Mouse (Mus musculus) embryonic facial prominence, embryonic 13.5 days (tissue): ENCODE results near the gene Primpol. TPM values are rescaled to one million over a fixed set of nuclear protein-coding genes. Genes with fewer than 3 reads are reported as not detected.

Experiments
- ATAC-seq: fragments of 200-750 bp; cut with Nextera tagmentation; 2 replicates; pipeline ENCODE4 v1.8.0; 2017; ENCODE audit warnings: low read depth; ENCODE audit not compliant: insufficient number of reproducible peaks, insufficient read depth, low FRiP score, low TSS enrichment
- H3K27ac ChIP-seq: fragments of 300-500 bp; sonication (generic); 2 replicates; pipeline ENCODE4 v1.5.1; 2015; ENCODE audit warnings: moderate library complexity, mild to moderate bottlenecking, inconsistent platforms
- H3K27me3 ChIP-seq: fragments of 300-500 bp; sonication (generic); 2 replicates; pipeline ENCODE4 v1.6.1; 2015; ENCODE audit warnings: mild to moderate bottlenecking, inconsistent platforms
- H3K36me3 ChIP-seq: fragments of 300-500 bp; sonication (generic); 2 replicates; pipeline ENCODE4 v1.6.1; 2015; ENCODE audit warnings: mild to moderate bottlenecking, inconsistent platforms
- H3K4me1 ChIP-seq: fragments of 300-500 bp; sonication (generic); 2 replicates; pipeline ENCODE4 v1.6.1; 2015; ENCODE audit warnings: inconsistent platforms
- H3K4me2 ChIP-seq: fragments of 300-500 bp; sonication (generic); 2 replicates; pipeline ENCODE4 v1.6.1; 2015; ENCODE audit warnings: moderate library complexity, mild to moderate bottlenecking, inconsistent platforms
- H3K4me3 ChIP-seq: fragments of 300-500 bp; sonication (generic); 2 replicates; pipeline ENCODE4 v1.5.1; 2015; ENCODE audit warnings: mild to moderate bottlenecking, inconsistent platforms
- H3K9ac ChIP-seq: fragments of 300-500 bp; sonication (generic); 2 replicates; pipeline ENCODE4 v1.6.1; 2015; ENCODE audit warnings: mild to moderate bottlenecking, inconsistent platforms
- H3K9me3 ChIP-seq: fragments of 300-500 bp; sonication (generic); 2 replicates; pipeline ENCODE4 v1.6.1; 2016; ENCODE audit warnings: inconsistent platforms
- WGBS: fragments of 180-500 bp; shearing (Covaris S2); methylation state at CpG from one replicate; pipeline ENCODE4 v1.1.7; 2015; ENCODE audit warnings: mixed read lengths; 5-methylcytosine and 5-hydroxymethylcytosine counted together
- polyA plus RNA-seq: library from polyadenylated mRNA; unstranded; fragments of >200 nt; fragmentation: Nextera tagmentation; extraction: Ambion mirVana; gene quantifications from 2 replicates; pipeline ENCODE4 v1.2.1, GENCODE M21; 2015

The Primpol gene
- polyA plus RNA-seq, 1 experiment from 2014 or later: 15.7 TPM

- H3K27ac ChIP-seq: 0 out of 2 replicates have a peak overlapping the region, but pooled peaks have one; percentile 7
- H3K4me1 ChIP-seq: peaks cover 6% of the 10 kb centered on the region; the same call in 1 of the 2 replicates
- no peaks in the 10 kb centered on the region for H3K9me3 ChIP-seq
- 47% methylated on average over 10 of the region's 10 CpGs for WGBS
- no peak for ATAC-seq
- H3K36me3 ChIP-seq: peaks cover 20% of the 10 kb centered on the region
- no peak overlapping the region for H3K4me3 ChIP-seq
- no peak overlapping the region for H3K9ac ChIP-seq
- H3K4me2 ChIP-seq: no peak overlapping the region
- H3K27me3 ChIP-seq: no peaks in the 10 kb centered on the region
These were observed 15.9 kb downstream of the Primpol start for GRCm38 (mm10) chr8:46600959-46601707.

- Histone ChIP-seq H3K9me3 (no peaks in the 10 kb centered on the region), H3K4me2 (no peak overlapping the region), H3K27me3 (no peaks in the 10 kb centered on the region), H3K4me1 (peaks cover 6% of the 10 kb centered on the region; the same call in 1 of the 2 replicates), H3K4me3 (no peak overlapping the region), H3K9ac (no peak overlapping the region), H3K36me3 (peaks cover 15% of the 10 kb centered on the region), H3K27ac (no peak overlapping the region)
- WGBS: 92% methylated on average over 7 of the region's 7 CpGs
- ATAC-seq: no peak
These were observed 17.6 kb downstream of the Primpol start for GRCm38 (mm10) chr8:46599314-46599904.

GRCm38 (mm10) chr8:46598753-46599152 is 18.3 kb downstream of the Primpol start:
- Histone ChIP-seq H3K9me3 (no peaks in the 10 kb centered on the region), H3K9ac (no peak overlapping the region), H3K27ac (no peak overlapping the region), H3K4me1 (peaks cover 6% of the 10 kb centered on the region; the same call in 1 of the 2 replicates), H3K36me3 (peaks cover 15% of the 10 kb centered on the region), H3K4me2 (no peak overlapping the region), H3K4me3 (no peak overlapping the region), H3K27me3 (no peaks in the 10 kb centered on the region)
- ATAC-seq: no peak
- 90% methylated on average over 5 of the region's 5 CpGs for WGBS

DNA sequence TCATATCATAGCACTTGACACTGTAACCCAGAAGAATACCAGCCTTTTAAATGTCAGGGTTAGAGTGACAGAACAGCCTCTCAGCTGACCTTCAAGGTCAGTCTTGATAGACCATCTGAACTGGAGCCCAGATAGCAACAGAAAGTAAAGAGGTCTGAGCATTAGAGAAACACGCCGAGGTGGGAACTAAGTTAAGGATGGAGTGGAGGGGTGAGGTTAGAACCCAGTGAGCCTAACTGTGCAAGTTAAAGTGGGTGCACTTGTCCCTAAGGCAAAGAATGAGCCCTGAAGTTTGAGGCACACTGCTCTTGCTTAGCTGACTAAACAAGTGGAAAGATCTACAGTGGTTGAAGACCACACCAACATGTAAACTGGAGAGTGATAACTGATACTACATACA is 18.9 kb downstream of the Primpol start:
- WGBS: 86% methylated on average over 2 of the region's 2 CpGs
- H3K9me3 ChIP-seq: no peaks in the 10 kb centered on the region
- H3K4me3 ChIP-seq: no peak overlapping the region
- H3K4me1 ChIP-seq: peaks cover 4% of the 10 kb centered on the region; the same call in 1 of the 2 replicates
- no peak overlapping the region for H3K27ac ChIP-seq
- H3K9ac ChIP-seq: no peak overlapping the region
- H3K4me2 ChIP-seq: no peak overlapping the region
- no peaks in the 10 kb centered on the region for H3K27me3 ChIP-seq
- ATAC-seq: no peak
- H3K36me3 ChIP-seq: peaks cover 15% of the 10 kb centered on the region

DNA sequence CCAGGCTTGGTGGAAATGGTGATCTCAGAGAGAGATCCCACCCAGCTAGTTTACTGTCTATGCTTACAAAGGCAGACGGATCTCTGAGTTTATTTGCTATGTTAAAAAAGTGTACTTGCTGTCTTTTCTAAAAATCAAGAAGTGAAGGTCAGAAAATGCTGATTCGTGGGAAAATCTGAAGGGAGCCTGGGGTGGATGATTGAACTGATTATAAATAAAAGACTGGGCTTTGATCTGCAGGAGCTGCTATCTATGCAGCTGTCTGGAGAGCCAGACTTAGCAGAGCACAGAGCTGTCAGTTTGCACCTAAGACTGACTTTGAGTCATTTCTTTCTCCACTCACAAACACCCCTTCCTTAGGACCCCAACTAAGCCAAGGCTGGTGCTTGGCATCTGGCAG is 19.6 kb downstream of the Primpol start:
- WGBS: 72% methylated on average over 2 of the region's 2 CpGs
- Histone ChIP-seq H3K4me3 (no peak overlapping the region), H3K27me3 (no peaks in the 10 kb centered on the region), H3K36me3 (peaks cover 15% of the 10 kb centered on the region), H3K9ac (no peak overlapping the region), H3K27ac (no peak overlapping the region), H3K9me3 (no peaks in the 10 kb centered on the region), H3K4me1 (peaks cover 4% of the 10 kb centered on the region; the same call in 1 of the 2 replicates), H3K4me2 (no peak overlapping the region)
- ATAC-seq: no peak

DNA sequence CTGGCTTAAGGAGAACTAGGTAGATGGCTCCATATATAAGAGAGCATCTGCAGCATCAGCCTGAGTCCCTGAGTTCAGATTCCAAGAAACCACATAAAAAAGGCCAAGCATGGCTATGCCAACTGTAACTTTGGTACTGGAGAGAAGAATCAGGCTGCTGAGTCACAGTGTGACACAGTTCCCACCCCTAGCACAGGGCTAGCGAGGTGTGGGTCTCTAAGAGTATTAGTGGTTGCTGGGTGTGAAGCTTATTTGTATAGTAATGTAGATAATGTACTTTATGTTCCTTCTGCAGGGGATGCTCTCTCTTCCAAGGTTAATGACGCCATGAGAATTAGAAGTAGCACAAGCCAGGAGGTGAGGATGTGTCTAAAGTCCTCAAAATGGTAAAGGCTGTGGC is 20.5 kb downstream of the Primpol start:
- 87% methylated on average over 2 of the region's 2 CpGs for WGBS
- H3K9ac ChIP-seq: no peak overlapping the region
- H3K4me3 ChIP-seq: no peak overlapping the region
- no peak for ATAC-seq
- no peaks in the 10 kb centered on the region for H3K27me3 ChIP-seq
- no peak overlapping the region for H3K4me2 ChIP-seq
- no peaks in the 10 kb centered on the region for H3K9me3 ChIP-seq
- peaks cover 15% of the 10 kb centered on the region for H3K36me3 ChIP-seq
- H3K4me1 ChIP-seq: peaks cover 4% of the 10 kb centered on the region; the same call in 1 of the 2 replicates
- H3K27ac ChIP-seq: no peak overlapping the region

DNA sequence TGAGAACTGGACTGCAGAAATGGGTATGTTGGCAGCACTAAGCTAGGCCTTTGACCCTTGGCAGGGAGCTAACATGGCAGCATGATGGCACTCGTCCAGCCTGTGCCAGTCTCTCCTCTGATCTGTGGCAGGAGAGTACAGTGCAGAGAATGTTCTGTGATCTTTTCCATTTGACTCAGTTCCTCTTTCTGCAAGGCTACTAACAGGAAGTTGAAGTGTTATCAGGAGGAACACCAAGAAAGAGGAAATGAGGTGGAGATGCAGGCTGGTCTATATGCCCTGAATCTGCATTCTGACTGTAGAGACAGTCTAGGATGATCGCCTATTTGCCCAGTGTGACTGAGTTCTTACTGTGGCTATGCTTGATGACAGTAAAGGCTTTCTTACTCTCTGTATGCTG is 21.4 kb downstream of the Primpol start:
- Histone ChIP-seq H3K36me3 (peaks cover 15% of the 10 kb centered on the region), H3K4me1 (no peaks in the 10 kb centered on the region), H3K27ac (no peak overlapping the region), H3K9me3 (no peaks in the 10 kb centered on the region), H3K4me3 (no peak overlapping the region), H3K9ac (no peak overlapping the region), H3K4me2 (no peak overlapping the region), H3K27me3 (no peaks in the 10 kb centered on the region)
- ATAC-seq: no peak
- 91% methylated on average over 2 of the region's 2 CpGs for WGBS

DNA sequence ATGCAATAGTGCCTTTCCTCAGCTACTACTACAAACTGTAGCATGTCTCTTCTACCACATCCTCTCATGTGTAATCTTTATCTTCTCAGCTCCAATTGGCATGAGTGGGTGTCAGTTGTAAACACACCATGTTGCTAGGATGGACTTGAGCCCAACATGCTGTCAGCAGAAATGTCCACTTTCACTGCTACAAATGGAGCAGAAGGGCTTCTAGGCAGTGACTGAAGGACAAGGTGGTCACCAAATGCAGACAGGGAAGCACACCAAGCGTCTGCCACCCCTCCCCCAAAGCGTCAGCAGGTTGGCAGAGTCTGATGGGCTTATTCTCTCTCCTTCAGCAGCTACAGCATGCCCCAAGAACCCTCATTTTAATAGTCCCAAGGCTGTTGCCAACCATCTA is 23.2 kb downstream of the Primpol start:
- no peak for ATAC-seq
- H3K9me3 ChIP-seq: no peaks in the 10 kb centered on the region
- H3K27me3 ChIP-seq: no peaks in the 10 kb centered on the region
- no peak overlapping the region for H3K4me2 ChIP-seq
- H3K36me3 ChIP-seq: peaks cover 10% of the 10 kb centered on the region; the same call in 1 of the 2 replicates
- 72% methylated on average over 2 of the region's 2 CpGs for WGBS
- H3K4me1 ChIP-seq: no peaks in the 10 kb centered on the region
- no peak overlapping the region for H3K4me3 ChIP-seq
- H3K9ac ChIP-seq: no peak overlapping the region
- no peak overlapping the region for H3K27ac ChIP-seq

DNA sequence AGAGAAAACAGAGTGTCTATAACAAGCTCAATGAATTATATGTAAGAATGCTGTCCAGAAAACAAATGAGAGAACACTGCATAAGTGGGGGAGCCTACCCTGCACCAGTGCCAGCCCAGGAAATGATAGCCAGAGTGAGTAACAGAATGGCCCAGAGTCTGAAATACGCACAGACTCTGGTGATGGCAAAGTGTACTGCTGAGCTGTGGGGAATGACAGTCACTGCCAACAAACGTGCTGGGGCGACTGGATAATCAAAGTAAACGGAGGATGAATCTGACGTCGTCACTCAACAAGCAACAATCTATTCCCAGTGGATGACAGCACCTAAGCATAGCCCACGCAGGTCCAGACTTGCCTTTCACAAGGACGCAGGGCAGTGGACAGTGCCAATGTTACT is 23.9 kb downstream of the Primpol start:
- no peak overlapping the region for H3K4me2 ChIP-seq
- no peaks in the 10 kb centered on the region for H3K4me1 ChIP-seq
- H3K36me3 ChIP-seq: peaks cover 10% of the 10 kb centered on the region; the same call in 1 of the 2 replicates
- no peak overlapping the region for H3K9ac ChIP-seq
- no peak overlapping the region for H3K4me3 ChIP-seq
- 82% methylated on average over 8 of the region's 8 CpGs for WGBS
- ATAC-seq: no peak
- H3K27me3 ChIP-seq: no peaks in the 10 kb centered on the region
- no peaks in the 10 kb centered on the region for H3K9me3 ChIP-seq
- no peak overlapping the region for H3K27ac ChIP-seq

DNA sequence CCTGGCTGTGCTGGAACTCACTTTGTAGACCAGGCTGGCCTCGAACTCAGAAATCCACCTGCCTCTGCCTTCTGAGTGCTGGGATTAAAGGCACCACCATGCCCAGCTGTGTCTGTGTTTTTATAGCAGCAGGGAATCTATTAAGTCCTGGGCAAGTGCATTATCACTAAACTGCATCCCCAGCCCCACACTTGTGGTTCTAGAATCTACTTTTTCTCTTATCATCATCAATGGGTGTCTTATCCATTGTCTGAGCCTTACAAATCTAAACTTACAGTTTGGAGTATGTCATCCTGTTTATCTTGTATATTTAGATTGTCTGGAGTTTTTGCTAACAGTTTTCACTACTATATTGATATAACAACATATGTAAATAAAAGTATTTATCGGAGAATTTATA is 28.3 kb downstream of the Primpol start:
- Histone ChIP-seq H3K36me3 (no peaks in the 10 kb centered on the region), H3K27ac (no peak overlapping the region), H3K4me3 (no peak overlapping the region), H3K27me3 (no peaks in the 10 kb centered on the region), H3K4me2 (no peak overlapping the region), H3K4me1 (no peaks in the 10 kb centered on the region), H3K9ac (no peak overlapping the region), H3K9me3 (no peaks in the 10 kb centered on the region)
- ATAC-seq: no peak
- WGBS: 87% methylated on average over 2 of the region's 2 CpGs

DNA sequence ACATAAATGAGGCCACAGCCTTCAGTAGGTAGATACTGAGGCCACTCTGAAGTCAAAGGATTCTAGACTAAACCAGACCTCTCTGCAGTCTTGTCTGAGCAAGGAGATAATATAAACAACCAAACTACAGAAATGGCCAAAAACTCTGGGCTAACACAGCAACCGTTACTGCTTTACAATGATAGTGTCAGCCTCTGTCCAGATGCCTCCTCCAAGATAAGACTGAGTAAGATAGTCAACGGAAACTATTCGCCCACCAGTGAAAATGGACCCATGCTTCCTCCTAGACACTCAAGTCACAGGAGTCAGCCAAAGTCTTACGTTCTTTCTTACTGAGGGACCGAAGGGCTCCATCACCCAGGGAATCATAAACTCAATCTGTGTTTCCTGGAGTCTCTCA is 29.1 kb downstream of the Primpol start:
- Histone ChIP-seq H3K27ac (no peak overlapping the region), H3K9me3 (no peaks in the 10 kb centered on the region), H3K4me2 (no peak overlapping the region), H3K4me1 (no peaks in the 10 kb centered on the region), H3K27me3 (no peaks in the 10 kb centered on the region), H3K36me3 (no peaks in the 10 kb centered on the region), H3K9ac (no peak overlapping the region), H3K4me3 (no peak overlapping the region)
- WGBS: 94% methylated on average over 5 of the region's 5 CpGs
- no peak for ATAC-seq

GRCm38 (mm10) chr8:46585576-46585975 is 31.4 kb downstream of the Primpol start:
- no peaks in the 10 kb centered on the region for H3K9me3 ChIP-seq
- H3K27ac ChIP-seq: no peak overlapping the region
- H3K4me1 ChIP-seq: no peaks in the 10 kb centered on the region
- WGBS: 72% methylated on average over 3 of the region's 3 CpGs
- H3K27me3 ChIP-seq: no peaks in the 10 kb centered on the region
- peaks cover 14% of the 10 kb centered on the region for H3K36me3 ChIP-seq
- ATAC-seq: no peak
- no peak overlapping the region for H3K4me3 ChIP-seq
- no peak overlapping the region for H3K9ac ChIP-seq
- H3K4me2 ChIP-seq: no peak overlapping the region
